Mouse (Mus musculus) kidney, postnatal 0 days (tissue): ENCODE measurements around the gene Ptgfrn. TPM values are rescaled to one million over a fixed set of nuclear protein-coding genes. Genes with fewer than 3 reads are reported as not detected.

Experiments used
- ATAC-seq: fragments of 200-750 bp; cut with Nextera tagmentation; replicated peaks from 2 replicates; pipeline ENCODE4 v1.8.0; 2017; ENCODE audit warnings: low read depth, moderate number of reproducible peaks, moderate TSS enrichment, moderate library complexity; ENCODE audit not compliant: low FRiP score
- DNase-seq: peaks from one replicate; pipeline ENCODE4 v3.0.0-alpha.2; 2016; ENCODE audit warnings: low spot score
- H3K27ac ChIP-seq: fragments of 300-500 bp; sonication (generic); 2 replicates; pipeline ENCODE4 v1.5.1; 2014; ENCODE audit warnings: mild to moderate bottlenecking
- H3K27me3 ChIP-seq: fragments of 300-500 bp; sonication (generic); 2 replicates; pipeline ENCODE4 v1.6.1; 2014; ENCODE audit warnings: low read length, mixed read lengths; ENCODE audit not compliant: insufficient read depth
- H3K36me3 ChIP-seq: fragments of 300-500 bp; sonication (generic); 2 replicates; pipeline ENCODE4 v1.6.1; 2014; ENCODE audit warnings: low read length, mixed read lengths; ENCODE audit not compliant: insufficient read depth
- H3K4me1 ChIP-seq: fragments of 300-500 bp; sonication (generic); replicated peaks from 2 replicates; pipeline ENCODE4 v1.6.1; 2014; ENCODE audit warnings: antibody characterized with exemption, low read length, mixed read lengths; ENCODE audit not compliant: insufficient read depth
- H3K4me2 ChIP-seq: fragments of 300-500 bp; sonication (generic); 2 replicates; pipeline ENCODE4 v1.6.1; 2014; ENCODE audit warnings: mild to moderate bottlenecking, low read length, moderate library complexity, mixed read lengths
- H3K4me3 ChIP-seq: fragments of 300-500 bp; sonication (generic); replicated peaks from 2 replicates; pipeline ENCODE4 v1.5.1; 2014; ENCODE audit warnings: low read depth, low read length
- H3K9ac ChIP-seq: fragments of 300-500 bp; sonication (generic); 2 replicates; pipeline ENCODE4 v1.6.1; 2014; ENCODE audit warnings: low read depth, low read length
- H3K9me3 ChIP-seq: fragments of 300-500 bp; sonication (generic); replicated peaks from 2 replicates; pipeline ENCODE4 v1.6.1; 2016; ENCODE audit warnings: low read length, inconsistent platforms, mixed read lengths
- CTCF ChIP-seq: IDR thresholded peaks from 2 replicates; pipeline ENCODE4 v1.5.1; 2016; ENCODE audit warnings: antibody characterized with exemption, low read depth, mild to moderate bottlenecking, moderate library complexity
- WGBS: fragments of 180-500 bp; shearing (Covaris S2); extraction: QIAGEN DNeasy Blood & Tissue Kit; methylation state at CpG from one replicate; pipeline ENCODE4 v1.1.7; 2014; 5-methylcytosine and 5-hydroxymethylcytosine counted together
- polyA plus RNA-seq: library from polyadenylated mRNA; unstranded; fragments of >200 nt; fragmentation: Nextera tagmentation; extraction: Ambion mirVana; gene quantifications from 2 replicates; pipeline ENCODE4 v1.2.1, GENCODE M21; 2015

The Ptgfrn gene
- polyA plus RNA-seq, 1 experiment from 2014 or later: 2.1 TPM

- no peak for DNase-seq
- 65% methylated on average over 8 of the region's 8 CpGs for WGBS
- H3K27me3 ChIP-seq: no peaks in the 10 kb centered on the region
Measured at GRCm38 (mm10) chr3:101055216-101055615, 54.9 kb downstream of the Ptgfrn start.

GRCm38 (mm10) chr3:101051601-101052000, 58.5 kb downstream of the Ptgfrn start:
- no peaks in the 10 kb centered on the region for H3K9me3 ChIP-seq
- no peak overlapping the region for H3K9ac ChIP-seq
- TF ChIP-seq CTCF: no peak
- ATAC-seq (no peak), DNase-seq (no peak)
- H3K27ac ChIP-seq: no peak overlapping the region
- H3K4me1 ChIP-seq: no peaks in the 10 kb centered on the region
- H3K4me2 ChIP-seq: no peak overlapping the region
- WGBS: 72% methylated on average over 4 of the region's 4 CpGs
- H3K27me3 ChIP-seq: no peaks in the 10 kb centered on the region
- no peak overlapping the region for H3K4me3 ChIP-seq
- no peaks in the 10 kb centered on the region for H3K36me3 ChIP-seq

More at GRCm38 (mm10) chr3:101055216-101055615, 54.9 kb downstream of the Ptgfrn start:
- Histone ChIP-seq H3K4me1 (no peaks in the 10 kb centered on the region), H3K27ac (no peak overlapping the region), H3K9ac (no peak overlapping the region), H3K4me3 (no peak overlapping the region), H3K9me3 (no peaks in the 10 kb centered on the region), H3K36me3 (no peaks in the 10 kb centered on the region), H3K4me2 (no peak overlapping the region)
- no peak for TF ChIP-seq CTCF
- no peak for ATAC-seq

GRCm38 (mm10) chr3:101049997-101050396, 60.1 kb downstream of the Ptgfrn start:
- no peaks in the 10 kb centered on the region for H3K27me3 ChIP-seq
- WGBS: 61% methylated on average over 9 of the region's 9 CpGs
- H3K36me3 ChIP-seq: no peaks in the 10 kb centered on the region
- H3K9me3 ChIP-seq: no peaks in the 10 kb centered on the region
- no peak for TF ChIP-seq CTCF
- H3K4me3 ChIP-seq: no peak overlapping the region
- ATAC-seq (no peak), DNase-seq (no peak)
- H3K4me1 ChIP-seq: no peaks in the 10 kb centered on the region
- no peak overlapping the region for H3K27ac ChIP-seq
- no peak overlapping the region for H3K9ac ChIP-seq
- H3K4me2 ChIP-seq: no peak overlapping the region

GRCm38 (mm10) chr3:101048781-101049180, 61.3 kb downstream of the Ptgfrn start:
- Histone ChIP-seq H3K9me3 (no peaks in the 10 kb centered on the region), H3K9ac (no peak overlapping the region), H3K4me1 (no peaks in the 10 kb centered on the region), H3K4me3 (no peak overlapping the region), H3K27me3 (no peaks in the 10 kb centered on the region), H3K36me3 (no peaks in the 10 kb centered on the region), H3K27ac (no peak overlapping the region), H3K4me2 (no peak overlapping the region)
- TF ChIP-seq CTCF: no peak
- ATAC-seq (no peak), DNase-seq (no peak)
- WGBS: 78% methylated on average over 2 of the region's 2 CpGs

- no peak overlapping the region for H3K9ac ChIP-seq
- no peaks in the 10 kb centered on the region for H3K4me1 ChIP-seq
- no peak overlapping the region for H3K27ac ChIP-seq
- TF ChIP-seq CTCF: no peak
- H3K36me3 ChIP-seq: no peaks in the 10 kb centered on the region
- no peak for DNase-seq
- ATAC-seq: no peak
- no peaks in the 10 kb centered on the region for H3K27me3 ChIP-seq
- H3K9me3 ChIP-seq: no peaks in the 10 kb centered on the region
- no peak overlapping the region for H3K4me2 ChIP-seq
- no peak overlapping the region for H3K4me3 ChIP-seq
- 77% methylated on average over 15 of the region's 15 CpGs for WGBS
Measured at GRCm38 (mm10) chr3:101047586-101048275, 62.3 kb downstream of the Ptgfrn start.

- no peak for TF ChIP-seq CTCF
- Histone ChIP-seq H3K9ac (no peak overlapping the region), H3K4me1 (no peaks in the 10 kb centered on the region), H3K36me3 (no peaks in the 10 kb centered on the region), H3K27ac (no peak overlapping the region), H3K4me2 (no peak overlapping the region), H3K9me3 (no peaks in the 10 kb centered on the region), H3K27me3 (no peaks in the 10 kb centered on the region), H3K4me3 (no peak overlapping the region)
- ATAC-seq (no peak), DNase-seq (no peak)
- 94% methylated on average over 15 of the region's 15 CpGs for WGBS
Measured at GRCm38 (mm10) chr3:101045431-101045830, 64.6 kb downstream of the Ptgfrn start.

GRCm38 (mm10) chr3:101044686-101045085, 65.4 kb downstream of the Ptgfrn start:
- Histone ChIP-seq H3K4me1 (no peaks in the 10 kb centered on the region), H3K9ac (no peak overlapping the region), H3K4me3 (no peak overlapping the region), H3K27ac (no peak overlapping the region), H3K9me3 (no peaks in the 10 kb centered on the region), H3K36me3 (no peaks in the 10 kb centered on the region), H3K4me2 (no peak overlapping the region), H3K27me3 (no peaks in the 10 kb centered on the region)
- no peak for TF ChIP-seq CTCF
- ATAC-seq (no peak), DNase-seq (no peak)
- WGBS: 72% methylated on average over 6 of the region's 6 CpGs
